Mouse (Mus musculus): ENCODE results near the gene Chrnd.
A peak's percentile ranks its signal among the peaks of the same experiment; 100 is the strongest.

Gene Chrnd

GRCm38 (mm10) chr1:87232197-87232596 lies 41.8 kb downstream of the Chrnd start:
- DNase-seq (ENCODE audit: extremely low spot score) = no peak

- no peak for DNase-seq (ENCODE audit: extremely low spot score)
Observed at GRCm38 (mm10) chr1:87239056-87239455, 48.6 kb downstream of the Chrnd start.

DNA sequence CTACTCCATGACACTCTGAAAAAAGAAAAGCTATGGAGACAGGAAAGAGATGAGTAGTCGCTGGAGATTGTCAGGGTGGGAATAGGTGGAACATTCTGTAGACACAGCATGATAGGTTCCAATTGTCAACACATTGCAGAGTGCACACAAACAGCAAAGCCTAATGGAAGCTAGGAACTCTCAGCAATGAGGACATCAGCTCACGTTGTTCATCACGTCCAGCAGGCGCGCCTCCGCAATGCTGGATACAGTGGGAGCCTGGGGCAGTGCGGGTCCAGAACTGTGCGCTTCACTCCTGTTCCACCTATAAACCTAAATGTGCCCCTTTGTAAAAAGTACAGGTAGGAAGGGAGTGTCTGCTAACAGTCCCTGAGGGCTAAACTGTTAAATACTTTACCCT lies 52.6 kb downstream of the Chrnd start:
- no peak for DNase-seq (ENCODE audit: extremely low spot score)

GRCm38 (mm10) chr1:87245430-87245829 lies 55.0 kb downstream of the Chrnd start:
- no peak for DNase-seq (ENCODE audit: extremely low spot score)

- peak; percentile 90 for DNase-seq (ENCODE audit: extremely low spot score)
Observed at GRCm38 (mm10) chr1:87245929-87246815, 55.8 kb downstream of the Chrnd start.

All from embryo, embryonic 9.5 days (tissue).